Mouse (Mus musculus) regulatory T cell (primary cell): ENCODE results near the gene Gm45213.

Experiments
- in situ Hi-C: fragments of 300-600 bp; cut with MboI, MseI; formaldehyde crosslinking; loops from one replicate; pipeline ENCODE4 v1.15.1; 2025; ENCODE audit warnings: high pct_unique_total_duplicates

Gm45213 gene

DNA sequence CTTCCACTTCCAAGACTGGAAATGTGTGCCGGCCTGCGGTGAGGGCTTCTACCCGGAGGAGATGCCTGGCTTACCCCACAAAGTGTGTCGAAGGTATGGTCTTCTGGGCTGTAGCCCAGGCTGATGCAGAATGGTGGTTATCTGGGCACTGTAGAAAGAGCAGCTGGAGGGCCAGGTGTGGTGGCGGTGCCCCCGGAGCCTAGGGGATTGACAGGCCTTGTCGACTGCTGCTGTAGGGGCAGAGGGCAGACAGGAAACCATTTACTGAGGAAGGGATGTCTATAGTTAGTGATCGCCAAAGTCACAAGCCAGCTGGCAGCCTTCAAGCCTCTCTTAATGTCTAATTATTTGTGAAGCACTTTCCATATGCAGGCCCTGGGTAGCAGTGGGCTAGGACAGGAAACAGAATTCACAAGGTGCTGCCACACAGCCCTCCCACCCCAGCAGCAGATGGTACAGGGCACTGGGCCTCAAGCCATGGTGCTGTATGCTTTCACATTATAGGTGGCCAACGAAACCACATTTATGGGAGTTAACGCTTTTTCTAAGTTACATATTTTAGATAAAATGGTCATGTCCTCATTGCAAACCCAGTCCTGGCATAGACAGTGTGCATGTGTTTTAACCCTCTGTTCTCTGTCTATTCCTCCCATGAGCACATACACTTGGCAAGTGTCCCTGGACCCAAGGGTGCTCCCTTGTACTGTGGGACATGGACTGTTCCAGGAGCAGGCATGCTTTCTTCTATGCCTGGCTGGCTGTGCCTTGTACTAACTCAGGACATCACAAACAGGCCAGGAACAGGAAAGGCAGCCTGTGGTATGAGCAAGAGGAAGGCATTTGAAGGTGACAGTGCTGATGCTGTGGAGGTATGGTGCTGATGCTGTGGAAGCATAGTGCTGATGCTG is at the start of gene Gm45213:
Gene Gm45213 (plus strand): TSS at position 51 of the 908 bp plus-strand sequence.
- in situ Hi-C loops: no loop called here

DNA sequence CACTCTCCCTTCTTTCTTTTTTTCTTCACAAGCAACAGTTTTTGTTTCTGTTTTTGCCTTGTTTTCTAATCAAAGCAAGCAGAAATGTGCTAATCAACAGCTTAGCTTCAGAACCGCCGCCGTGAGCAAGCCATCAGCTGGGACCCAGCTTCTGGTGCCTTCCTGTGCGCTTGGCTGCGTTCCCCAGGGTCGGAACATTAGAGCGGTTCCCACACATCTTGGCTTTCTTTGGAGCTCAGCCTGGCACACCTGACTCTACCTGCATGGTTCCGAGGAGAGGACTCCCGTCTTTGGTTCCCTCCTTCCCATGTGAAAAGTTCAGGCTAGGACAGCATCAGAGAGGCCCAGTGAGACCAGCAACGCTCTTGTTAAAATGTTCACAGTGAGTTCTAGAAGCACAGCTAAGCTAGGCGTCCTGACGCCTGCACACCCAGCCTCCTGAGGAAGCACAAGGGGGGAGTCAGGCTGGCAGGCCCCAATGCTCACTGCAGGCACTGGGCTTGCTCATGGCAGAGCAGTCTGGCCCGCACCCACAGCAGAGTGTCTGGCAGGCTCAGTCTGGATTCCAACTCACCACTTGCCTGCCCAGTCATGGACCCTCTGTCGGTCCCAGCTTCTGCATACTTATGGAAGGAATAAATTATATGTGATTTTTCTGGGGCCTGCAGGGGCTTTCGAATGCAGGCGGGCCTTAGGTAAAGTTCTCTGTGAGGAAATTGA is 42.2 kb upstream of the Gm45213 start:
- in situ Hi-C loops: no loop called here

DNA sequence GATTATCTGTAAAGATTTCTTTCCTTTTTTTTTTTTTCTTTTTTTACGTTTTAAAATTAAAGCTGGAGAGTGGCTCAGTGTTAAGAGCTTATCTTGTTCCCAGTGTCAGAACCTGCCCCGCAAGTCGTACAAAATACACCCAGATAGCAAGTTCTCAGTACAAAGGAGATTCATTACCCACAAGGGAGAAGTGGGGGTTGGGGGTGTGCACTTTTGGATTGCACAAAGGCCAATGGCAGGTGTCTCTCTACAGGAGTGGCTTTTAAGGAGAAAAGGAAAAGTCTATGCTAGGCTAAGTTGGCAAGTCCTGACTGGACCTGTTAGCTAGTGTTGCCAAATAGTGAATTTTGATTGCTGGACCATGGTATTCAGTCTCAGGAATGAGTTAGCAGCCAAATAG is 41.6 kb upstream of the Gm45213 start:
- in situ Hi-C loops: no loop called here

DNA sequence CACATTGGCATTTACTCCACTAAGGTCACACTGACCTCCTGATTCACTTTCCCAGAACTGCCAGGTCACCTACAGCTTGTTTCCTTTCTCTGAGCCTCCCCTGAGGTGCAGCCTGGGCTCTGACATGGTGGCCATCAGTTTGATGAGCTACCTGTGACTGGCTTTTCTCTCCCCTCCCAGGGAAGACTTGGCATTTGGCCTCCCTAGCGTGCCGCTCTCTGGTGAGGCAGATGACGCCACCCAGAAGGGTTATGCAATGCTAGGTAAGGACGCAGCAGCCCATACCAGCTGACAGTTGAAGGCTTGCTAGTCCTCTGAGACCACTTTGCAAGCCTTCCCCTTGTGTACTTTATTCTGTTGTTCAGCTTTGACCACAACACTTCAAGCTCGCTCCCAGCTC is 40.0 kb upstream of the Gm45213 start:
- in situ Hi-C loops: no loop called here

DNA sequence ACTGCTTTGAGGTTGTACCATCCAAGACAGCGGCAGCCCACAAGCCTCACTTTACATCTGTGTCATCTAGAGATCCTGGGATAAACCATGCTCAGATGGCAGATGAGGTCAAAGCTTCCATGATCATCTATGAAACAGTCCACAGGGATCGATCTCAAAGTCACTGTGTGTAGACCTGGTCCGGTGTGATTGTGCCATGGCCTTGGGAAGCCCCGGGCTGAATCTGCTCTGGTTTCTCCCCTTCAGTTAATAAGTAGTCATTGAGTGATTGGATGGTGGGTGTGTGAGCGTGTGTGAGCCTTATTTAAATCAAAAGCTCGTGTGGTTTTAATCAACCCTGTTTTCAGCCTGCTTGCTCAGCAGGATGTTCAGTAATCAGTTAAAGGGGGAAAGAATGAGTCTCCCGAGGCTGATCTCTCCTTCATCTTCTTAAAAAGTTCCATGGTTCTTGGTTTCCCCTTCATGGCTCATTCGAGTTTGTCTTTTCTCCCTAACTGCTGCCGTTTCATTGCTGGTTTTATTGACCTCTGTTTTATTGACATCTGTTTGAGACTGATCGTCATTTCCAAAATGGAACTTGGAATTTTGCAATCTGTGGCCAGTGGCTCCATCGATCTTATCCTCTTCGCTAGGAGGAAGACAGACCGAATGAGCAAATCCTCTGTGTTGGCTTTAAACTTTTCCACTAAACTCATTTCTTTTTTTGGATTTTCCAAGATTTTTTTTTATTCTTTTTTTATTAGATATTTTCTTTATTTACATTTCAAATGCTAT is 39.4 kb upstream of the Gm45213 start:
- in situ Hi-C loops: no loop called here

DNA sequence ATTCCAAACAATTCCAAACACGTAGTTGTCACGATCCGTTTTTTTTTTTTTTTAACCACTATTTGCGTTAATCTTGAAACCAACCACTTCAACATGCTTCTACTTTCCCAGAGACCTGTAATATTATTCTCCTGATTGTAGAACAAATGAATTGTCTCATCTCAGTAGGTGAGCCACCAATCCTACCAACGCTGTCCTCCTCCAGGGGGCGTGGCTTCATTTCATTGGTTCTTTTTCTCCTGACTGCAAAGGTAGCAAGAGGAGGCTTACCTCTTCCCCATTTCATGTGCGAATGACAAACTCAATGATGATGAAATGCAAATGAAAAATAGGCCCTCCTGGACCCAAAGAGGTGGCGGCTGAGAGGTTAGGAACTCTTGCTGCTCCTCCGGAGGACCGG is 38.3 kb upstream of the Gm45213 start:
- in situ Hi-C loops: no loop called here

DNA sequence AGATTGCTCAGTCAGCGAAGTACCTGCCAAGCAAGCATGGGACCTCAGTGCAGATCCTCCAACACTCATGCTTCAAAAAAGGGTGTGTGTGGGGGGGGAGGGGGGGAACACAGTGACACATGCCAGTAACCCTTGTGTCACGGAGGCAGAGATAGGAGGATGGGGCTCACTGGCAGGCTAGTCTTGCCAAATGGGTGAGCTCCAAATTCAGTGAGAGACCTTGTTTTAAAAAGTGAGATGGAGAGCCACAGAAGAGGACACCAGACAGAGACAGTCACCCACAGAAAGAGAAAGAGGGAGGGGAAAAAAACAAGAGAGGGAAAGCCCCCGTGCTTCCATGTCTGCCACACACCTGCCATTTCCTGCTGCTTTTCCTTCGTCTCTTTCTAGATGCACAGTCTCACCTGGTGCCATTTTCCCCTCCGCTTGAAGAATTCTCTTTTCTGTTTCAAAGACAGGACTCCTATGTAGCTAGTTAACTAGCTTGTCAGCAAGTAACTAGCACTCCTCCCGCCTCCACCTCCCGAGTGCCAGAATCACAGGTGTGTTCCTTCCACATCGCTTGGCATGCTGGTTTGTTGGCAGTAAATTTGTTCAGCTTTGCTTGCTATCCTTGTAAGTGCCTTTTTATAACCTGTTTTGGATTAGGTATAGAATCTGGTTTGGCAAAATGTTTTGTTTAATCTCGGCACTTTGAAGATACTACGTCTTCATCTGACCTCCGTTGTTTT is 35.1 kb upstream of the Gm45213 start:
- in situ Hi-C loops: no loop called here

DNA sequence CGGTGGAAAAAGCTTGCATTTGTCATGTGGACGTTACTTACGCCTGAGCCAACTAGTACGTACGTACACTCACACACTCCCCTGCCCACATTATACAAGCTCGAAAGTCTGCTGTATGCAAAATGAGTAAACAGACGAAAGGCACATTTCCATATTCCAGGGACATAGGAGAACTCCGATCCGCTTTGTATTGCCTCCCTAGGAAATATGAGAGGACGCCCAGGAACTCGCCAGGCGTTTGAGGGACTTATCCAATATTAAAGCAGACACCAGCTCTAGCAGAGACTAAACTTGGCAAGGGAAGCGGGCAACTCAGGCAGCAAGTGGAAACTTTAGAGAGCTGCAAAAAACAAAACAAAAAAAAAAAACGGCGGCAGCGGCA is 34.5 kb upstream of the Gm45213 start:
- in situ Hi-C loops: no loop called here

DNA sequence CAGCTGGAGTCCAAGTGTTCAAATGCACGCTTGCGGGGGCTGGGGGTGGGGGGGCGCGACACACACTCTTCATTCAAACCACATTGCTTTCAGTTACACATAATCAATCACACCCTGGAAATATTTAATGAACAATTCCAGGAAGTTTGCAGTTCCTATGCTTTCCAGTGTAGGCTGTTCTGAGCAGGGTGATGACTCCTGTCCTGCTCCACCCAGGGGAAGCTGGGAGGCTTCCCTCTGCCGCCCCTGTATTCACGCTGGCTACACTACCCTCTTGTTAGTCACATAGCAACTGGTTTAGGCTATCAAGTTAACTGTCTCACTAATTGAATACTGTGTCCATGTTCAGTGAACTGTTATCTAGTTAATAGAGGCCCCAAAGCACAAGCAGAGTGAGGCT is 32.9 kb upstream of the Gm45213 start:
- in situ Hi-C loops: no loop called here

DNA sequence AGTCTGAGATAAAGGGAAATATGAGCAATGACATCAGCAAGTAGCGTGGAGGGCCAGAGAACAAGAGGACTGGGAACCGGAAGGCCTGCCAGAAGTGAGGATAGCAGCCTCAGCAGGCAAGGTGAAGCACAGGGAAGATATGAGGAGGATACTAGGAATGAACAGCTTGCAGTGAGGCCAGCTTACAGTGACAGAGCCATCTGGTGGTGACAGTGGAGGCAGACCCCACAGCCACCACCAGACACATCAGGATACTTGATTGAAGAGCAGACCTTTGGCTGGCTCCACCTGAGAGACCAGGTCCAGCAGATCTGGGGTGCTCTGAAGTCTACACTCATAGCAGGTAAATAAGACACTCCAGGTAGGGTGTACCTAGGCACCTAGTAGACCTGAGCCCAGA is 15.7 kb upstream of the Gm45213 start:
- in situ Hi-C loops: no loop called here

DNA sequence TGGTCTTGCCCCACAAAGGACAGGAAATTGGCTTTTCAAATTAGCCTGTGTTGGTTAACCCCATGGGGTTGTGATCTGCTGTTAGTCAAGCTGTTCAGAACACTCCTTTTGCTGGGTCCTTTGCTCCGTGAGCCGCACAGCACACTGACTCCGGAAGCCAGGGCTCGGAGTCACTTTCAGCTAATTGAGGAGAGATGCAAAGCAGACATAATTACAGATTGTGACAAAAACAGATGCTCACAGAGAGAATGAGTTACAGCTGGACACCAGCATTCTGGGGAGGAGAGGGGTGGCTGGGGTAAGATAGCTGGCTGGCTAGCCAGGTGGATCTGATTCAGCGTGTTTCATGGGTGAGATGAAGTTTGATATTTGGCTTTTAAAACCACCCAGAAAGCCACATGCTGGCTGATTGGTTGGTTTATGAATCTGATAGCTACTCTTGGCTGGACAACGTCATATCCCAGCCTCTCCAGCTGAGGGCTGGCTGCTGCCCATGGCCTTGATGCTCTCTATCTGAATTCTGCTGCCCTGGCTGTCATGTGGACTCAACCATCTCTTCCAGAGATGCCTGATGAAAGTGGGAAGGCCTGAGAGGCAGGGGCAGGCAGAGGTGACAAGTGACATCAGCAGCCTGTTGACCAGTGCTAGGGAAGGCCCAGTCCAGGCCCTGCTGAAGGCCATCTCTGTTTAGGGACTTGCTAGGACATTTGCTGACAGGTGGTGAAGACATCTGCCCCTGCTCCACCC is 14.5 kb upstream of the Gm45213 start:
- in situ Hi-C loops: no loop called here

DNA sequence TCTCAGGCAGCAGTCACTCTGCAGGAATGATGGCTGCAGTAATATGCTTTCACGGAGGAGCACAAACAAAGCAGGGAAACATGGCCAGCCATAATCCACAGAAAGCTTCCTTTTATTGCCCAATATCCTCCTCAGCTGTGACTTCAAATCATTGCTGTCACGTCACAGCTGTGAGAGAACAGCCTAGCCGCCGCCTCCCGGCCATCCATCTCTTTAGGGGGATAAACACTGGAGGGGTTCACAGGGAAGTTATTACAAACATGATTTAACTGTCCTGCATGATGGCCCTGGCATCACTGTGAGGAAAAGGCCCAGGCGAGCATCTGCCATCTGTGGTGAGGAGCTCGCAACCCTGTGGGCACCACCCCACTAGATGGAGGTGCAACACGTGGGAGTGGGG is 6.6 kb upstream of the Gm45213 start:
- in situ Hi-C loops: no loop called here

DNA sequence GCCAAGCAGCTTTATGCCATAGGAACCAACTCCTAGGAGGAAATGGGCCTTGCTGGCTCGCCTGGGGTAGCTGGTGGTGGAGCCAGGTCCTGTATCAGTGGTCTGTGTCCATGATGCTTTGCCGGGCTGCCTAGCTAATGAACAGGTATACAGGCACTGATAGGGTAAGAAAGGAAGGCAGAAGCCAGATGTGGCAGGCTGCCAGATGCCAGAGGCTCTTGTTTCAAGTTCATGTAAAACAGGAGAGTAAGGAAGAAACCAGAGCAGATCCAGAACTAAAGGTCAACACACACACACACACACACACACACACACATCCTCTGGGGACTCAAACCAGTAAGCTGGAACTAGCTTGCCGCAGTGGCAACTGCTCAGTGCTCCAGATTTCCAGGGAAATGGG is 5.1 kb upstream of the Gm45213 start:
- in situ Hi-C loops: no loop called here

DNA sequence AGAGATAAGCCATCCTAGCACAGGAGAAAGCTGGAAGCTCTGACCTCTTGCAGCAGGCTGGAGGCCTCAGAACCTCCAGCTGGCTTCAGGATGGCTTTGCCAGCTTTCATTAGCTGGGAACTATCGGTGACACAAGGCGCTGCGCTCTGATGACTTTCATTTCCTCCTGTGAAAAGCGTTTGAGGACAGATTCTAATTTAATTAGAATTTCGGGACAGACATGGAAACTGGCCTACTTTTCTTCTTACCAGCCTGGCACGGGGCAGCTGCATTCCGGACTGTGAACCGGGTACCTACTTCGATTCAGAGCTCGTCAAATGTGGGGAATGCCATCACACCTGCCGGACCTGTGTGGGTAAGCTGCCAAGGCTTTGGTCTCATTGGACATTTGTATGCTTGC is 4.7 kb upstream of the Gm45213 start:
- in situ Hi-C loops: no loop called here

DNA sequence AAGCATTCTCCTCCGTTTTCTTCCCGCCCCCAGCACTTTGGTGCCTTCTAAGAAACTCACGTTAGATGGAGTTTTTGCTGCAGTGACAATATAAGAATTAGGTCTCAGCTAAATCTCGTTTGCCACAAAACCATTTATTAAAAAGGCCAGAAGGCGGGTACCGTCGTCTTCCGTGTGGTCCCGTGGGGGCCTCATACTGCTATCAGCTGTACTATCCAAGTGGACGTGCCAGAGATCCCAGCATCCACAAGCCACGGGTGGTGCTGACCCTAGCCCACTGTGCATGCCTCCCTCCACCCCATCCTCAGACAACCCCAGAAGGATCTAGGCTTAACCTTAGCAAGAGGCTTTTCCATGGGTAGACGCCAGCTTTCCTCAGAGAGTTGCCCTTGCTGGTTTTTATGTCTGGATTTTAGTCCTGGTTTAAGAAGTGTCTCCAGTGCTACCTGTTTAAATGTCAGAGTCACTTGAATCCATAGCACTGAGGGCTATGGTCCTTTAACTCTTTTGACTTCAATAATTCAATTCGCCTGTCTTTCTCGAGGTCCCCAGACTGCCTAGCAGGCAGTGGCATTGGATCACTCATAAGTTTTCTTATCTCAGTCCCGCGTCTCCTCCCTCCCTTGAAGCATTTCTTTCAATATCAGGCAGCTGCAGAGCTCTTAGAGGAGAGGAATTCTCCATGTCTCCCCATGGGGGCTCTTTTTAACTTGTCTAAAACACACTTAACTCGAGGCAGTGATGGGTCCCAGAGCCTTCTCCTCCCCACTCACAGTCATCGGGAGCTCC is 3.2 kb upstream of the Gm45213 start:
- in situ Hi-C loops: no loop called here

DNA sequence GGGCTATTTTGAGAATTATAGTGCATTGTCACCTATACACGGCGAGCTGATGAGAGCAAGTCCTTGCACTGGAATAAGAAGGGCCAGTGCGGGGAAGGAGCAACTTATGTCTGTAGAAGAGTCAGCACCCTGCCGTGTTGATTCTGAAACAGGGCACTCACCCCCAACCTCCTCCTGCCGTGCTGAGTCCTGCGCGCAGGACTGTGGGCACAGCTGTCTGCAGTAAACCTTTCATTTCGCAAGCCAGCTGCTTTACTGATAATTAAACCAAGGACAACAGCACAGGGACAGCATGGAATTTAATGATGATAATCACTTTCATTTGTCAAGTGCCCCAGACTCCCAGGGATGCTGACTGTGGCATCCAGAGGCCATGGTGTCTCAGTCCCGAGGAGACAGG is 1.2 kb downstream of the Gm45213 start:
- in situ Hi-C loops: no loop called here

DNA sequence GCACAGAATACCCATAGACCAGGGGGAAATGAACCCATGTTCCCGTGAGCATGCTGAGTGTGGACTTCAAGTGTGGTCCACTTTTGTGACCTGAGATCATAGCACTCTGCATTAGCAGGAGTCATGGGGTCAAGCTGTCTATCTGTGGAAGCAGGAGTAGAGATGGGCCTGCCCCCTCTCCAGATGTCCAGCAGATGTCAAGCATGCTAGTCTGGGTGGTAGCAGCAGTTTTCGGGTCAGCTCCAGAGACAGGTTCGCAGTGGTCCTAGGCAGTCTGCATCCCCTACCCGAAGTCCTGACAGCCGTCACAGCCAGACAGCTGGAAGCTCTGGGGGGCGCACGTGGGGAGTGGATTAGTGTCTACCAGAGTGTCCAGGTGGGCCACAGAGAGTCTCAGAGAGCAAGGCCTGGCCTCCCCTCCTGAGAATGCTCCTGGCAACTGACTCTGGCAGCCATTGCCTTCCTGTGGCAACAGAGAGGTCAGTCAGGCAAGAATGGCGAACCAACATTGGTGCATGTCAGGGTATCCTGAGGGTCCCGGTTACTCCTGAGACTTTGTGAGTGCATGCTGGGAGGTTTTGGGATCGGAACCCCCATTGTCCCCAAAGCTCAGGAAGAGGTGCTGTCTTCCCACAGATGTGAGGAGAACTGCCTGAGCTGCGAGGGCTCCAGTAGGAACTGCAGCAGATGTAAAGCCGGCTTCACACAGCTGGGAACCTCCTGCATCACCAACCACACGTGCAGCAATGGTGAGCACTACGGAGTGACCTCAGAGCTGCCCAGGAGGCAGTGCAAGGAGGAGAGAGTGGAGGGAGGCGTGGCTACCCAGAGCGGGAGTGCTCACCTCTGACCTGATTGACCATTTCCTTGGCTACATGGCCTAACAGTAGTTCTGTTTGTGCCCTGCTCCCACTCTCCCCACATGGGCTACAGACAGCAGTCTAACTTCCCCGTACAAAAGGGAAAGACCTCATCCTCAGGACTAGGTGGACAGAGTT is 3.8 kb downstream of the Gm45213 start:
- in situ Hi-C loops: no loop called here

DNA sequence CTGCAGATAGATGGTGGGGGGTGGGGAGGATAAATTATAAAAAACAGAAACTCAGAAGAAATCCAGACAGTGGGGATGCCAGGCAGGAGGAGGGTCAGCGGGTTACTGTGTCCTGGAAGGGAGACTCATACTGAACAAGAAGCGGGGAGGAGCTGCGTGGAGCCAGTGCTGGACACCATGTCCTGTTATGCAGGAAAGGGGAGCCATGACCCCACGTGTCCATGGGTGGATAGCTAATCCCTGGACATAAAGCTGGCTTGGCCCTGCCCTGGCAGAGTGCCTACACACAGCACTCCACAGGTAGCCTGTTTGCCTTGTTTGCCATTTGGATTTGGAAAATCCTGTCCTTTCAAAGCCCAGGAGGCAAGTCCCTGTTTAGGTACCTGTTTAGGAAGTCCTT is 4.6 kb downstream of the Gm45213 start:
- in situ Hi-C loops: no loop called here
